Mouse (Mus musculus): ENCODE data around the gene Auts2.

The Auts2 gene

GRCm38 (mm10) chr5:132380261-132380660, 162.9 kb downstream of the Auts2 start:
- DNase-seq, result no peak

GRCm38 (mm10) chr5:132378977-132379376, 164.2 kb downstream of the Auts2 start:
- DNase-seq, result no peak

DNA sequence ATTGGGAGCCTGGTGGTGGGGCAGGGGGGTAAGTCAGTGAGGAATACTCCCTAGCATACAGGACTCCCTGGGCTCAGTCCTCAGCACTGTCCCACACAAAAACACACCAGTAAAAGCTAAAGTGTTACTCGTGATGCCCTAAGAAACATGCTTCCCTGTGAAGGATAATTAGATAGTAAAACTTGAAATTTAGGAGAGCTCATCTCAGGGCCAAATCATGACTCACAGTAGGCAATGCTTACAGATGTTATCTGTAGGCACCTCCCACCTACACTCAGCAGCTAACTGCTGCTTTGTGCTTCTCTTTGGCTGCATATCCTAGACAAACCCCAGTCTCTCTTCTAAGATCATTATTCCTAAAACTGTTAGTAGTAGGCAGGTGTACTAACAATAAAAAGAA, 168.0 kb downstream of the Auts2 start:
- DNase-seq, result no peak

- DNase-seq, result no peak
These were observed 169.6 kb downstream of the Auts2 start for GRCm38 (mm10) chr5:132373471-132374075.

- no peak for DNase-seq
These were observed 170.5 kb downstream of the Auts2 start for GRCm38 (mm10) chr5:132372605-132373004.

DNA sequence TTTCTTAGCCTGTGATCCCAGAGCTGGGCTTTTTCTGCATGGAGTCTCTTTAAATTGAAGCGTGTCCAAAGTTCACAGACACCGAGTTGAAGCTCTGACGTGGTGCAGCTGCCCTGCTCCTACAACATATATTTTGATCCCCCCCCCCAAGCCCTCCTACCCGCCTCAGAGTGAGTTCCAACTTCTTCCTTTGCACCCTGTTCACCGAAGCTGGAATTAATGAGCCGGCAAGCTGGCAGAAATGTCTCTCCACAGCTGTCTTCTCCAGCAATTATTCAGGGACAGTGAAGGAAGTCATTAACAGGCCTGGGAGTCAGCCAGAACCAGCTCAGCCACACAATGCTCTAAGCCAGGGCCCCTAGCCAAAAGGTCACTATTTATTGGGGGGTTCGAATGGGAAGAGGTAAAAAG, 174.5 kb downstream of the Auts2 start:
- no peak for DNase-seq

DNA sequence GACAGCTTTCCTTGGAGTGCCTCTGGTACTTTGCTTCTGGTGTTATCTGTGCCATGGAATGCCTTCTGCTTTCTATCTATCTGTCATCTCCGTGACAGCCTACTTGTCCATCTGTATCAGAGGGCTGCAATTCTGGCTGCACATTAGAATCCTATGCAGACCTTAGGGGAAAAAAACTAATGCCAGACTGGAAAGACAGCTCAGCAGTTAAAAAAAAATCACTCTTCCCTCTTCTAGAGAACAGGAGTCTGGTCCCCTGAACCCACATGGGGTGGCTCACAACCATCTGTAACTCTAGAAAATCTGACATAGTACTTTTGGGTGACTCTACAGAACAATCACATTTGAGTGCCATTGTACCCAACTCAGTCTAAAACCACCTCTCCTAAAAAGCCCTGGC, 181.9 kb downstream of the Auts2 start:
- no peak for DNase-seq

DNA sequence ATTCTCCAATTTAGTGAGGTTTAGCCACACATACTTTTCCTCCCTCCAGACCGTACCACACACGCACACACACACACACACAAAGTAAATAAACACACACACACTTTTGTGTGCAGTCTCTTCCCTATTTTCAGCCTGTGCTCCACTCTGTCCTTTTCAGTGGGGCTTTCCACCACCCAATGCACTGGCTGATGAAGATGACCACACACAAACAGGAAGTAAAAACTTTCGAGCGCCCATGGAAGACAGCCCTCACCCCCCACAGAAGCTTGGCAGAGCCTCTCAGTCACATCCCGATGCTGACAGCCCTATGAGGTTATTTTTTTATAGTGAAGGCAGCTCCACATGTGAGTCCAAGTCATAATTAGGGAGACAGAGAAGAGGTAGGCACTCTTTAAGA, 185.4 kb downstream of the Auts2 start:
- DNase-seq, result no peak

- no peak for DNase-seq
These were observed 187.2 kb downstream of the Auts2 start for GRCm38 (mm10) chr5:132355935-132356334.

- no peak for DNase-seq
These were observed 190.7 kb downstream of the Auts2 start for GRCm38 (mm10) chr5:132352437-132352836.

GRCm38 (mm10) chr5:132351139-132351538, 192.0 kb downstream of the Auts2 start:
- no peak for DNase-seq

GRCm38 (mm10) chr5:132341315-132341714, 201.8 kb downstream of the Auts2 start:
- no peak for DNase-seq

- DNase-seq, result no peak
These were observed 205.5 kb downstream of the Auts2 start for GRCm38 (mm10) chr5:132337677-132338076.

DNA sequence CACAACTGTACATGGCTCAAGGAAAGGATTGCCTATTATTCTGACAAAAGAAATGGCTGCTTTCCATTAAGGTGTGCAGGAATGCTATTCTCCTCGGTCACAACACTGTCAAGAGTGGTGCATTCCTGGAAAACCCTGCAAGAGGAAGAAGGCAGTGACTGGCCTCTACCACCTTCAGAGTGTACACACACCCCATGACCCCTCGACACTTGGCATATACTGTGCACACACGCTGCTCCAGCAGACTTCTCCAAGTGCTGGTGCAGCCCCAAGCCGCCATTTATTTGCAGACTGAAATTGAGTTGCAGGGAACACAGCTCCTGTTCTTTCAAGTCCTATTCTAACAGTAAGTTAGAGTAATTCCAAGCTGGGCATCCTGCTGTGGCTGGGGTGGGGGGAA, 207.4 kb downstream of the Auts2 start:
- DNase-seq, result no peak

- no peak for DNase-seq
These were observed 208.3 kb downstream of the Auts2 start for GRCm38 (mm10) chr5:132334796-132335195.

- DNase-seq, result no peak
These were observed 209.4 kb downstream of the Auts2 start for GRCm38 (mm10) chr5:132333744-132334143.

DNA sequence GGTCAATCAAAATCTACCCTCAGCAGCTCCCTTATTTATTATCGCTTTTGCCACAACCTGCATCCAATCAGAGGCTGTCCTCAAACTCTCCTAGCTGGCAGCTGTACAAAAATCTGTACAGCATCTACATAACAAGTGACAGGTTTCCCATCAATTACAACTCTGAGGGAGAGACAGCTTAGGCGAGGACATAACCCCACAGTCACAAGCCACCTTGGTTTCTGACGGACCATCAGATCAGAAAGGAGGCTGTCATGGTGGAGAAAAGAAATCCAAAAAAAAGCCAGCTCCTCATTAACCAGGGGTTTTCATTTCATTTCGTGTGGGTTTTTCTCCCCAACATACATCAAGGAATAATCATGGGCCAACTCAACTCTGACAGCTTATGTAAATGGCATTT, 210.6 kb downstream of the Auts2 start:
- no peak for DNase-seq

DNA sequence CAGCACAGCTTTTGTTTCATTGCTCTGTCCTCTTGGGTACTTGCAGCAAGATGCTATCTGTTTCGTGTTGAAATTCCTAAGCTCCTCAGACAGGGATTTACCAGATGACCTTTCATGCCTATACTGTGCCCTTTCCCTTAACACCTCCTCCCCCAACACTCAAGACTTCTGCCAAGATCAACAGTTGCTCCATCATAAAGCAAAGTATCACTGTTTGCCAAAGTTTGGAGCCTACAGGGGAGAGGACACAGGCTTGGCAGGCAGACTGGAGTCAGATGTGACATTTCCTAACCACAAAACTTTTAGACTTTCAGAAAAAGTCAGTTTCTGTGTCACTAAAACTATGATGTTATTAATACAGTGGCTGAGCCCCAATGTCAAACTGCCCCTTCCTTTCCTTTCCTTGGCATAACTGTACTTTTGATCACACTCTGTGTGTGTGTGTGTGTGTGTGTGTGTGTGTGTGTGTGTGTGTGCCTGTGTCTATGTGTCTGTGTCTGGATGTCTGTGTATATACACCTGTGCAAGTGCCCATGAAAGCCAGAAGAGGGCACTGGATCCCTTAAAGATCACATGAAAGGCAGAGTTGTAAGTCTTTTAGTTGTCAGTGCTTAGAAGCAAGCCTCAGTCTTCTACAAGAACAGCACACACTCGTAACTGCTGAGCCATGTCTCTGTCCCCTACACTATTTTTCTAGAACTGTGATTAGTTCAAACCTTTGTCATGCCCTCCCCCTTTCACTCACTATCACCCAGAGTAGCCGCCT, 213.8 kb downstream of the Auts2 start:
- no peak for DNase-seq

GRCm38 (mm10) chr5:132324246-132324883, 218.8 kb downstream of the Auts2 start:
- no peak for DNase-seq

DNA sequence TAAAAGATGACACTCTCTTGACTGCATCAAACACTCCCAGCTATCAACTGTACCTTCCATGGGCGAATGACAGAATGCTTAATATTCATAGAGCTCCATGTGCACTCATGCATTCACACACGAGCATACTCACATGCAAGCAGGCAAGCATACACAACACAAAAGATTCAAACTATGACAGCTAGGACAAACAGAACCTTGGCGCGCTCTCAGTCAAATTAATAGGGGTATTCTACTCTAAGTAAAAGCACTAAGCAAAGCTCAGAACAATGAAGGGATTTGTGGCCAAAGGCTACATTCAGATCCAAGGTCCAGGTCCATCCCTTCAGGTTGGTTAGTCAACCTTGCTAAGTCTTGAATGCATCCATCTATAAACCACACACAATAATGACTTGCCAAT, 219.5 kb downstream of the Auts2 start:
- no peak for DNase-seq

DNA sequence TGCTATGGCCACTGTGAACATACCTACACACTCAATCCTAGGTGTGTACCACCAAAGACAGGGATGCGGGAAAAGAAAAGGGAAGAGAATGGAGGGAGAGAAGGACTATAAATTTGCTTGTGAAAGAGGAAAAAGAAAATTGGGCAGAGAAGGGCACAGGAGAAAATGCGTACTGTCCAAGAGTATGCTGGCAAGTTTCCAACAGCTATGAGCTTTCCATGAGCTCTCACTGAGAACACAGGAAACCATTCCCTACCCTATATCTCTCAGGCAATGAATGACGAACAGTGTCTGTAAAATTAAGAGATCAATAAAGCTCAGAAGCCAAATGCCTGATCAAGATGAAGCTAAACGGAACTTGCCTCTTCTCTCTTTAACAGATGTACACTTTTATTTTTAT, 220.2 kb downstream of the Auts2 start:
- DNase-seq, result no peak

- no peak for DNase-seq
These were observed 224.9 kb downstream of the Auts2 start for GRCm38 (mm10) chr5:132318026-132318765.

DNA sequence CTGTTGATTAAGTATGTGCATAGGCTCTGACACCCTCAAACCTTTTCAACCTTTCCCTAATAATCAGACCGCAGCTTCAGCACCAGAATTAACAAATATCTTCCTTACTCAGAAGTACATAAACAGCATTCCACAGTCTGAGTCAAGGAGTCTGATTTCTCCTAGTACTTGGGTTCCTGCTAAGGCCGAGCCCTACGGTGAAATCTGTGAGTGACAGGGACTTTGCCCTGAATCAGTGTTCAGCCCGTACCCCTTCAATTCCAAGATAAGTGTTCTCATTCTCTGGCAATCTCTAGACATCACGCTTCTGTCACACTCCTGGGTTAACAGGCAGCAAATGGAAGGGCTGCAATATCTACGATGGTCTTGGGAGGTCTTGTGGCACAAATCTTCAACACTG, 226.2 kb downstream of the Auts2 start:
- no peak for DNase-seq

DNA sequence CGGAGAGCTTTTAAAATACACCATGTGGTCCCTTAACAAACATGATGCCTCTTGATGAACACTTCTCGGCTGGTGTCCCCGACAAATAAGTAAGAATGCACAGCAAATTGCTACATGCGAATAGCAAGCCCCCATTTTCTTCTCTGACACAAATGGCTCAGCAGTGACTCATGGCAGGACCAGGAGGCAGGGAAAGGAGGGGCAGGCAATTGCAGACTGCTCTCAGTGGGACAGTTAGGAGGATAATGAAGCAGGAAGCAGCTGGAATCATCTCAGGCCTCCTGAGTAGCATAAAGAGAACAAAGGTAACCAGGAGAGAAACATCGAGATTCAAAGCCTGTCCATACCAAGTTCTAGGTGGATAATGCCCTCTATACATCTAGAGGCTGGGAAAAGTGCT, 228.8 kb downstream of the Auts2 start:
- no peak for DNase-seq

All from thymus, postnatal 14 days (tissue).